Mouse (Mus musculus) small intestine, adult 2 months (tissue): ENCODE measurements at regions not wholly inside any gene's neighbourhood (a gene's known extent, or its start where the extent isn't known, plus 50 kb on each side); places are given as distances from the start of the nearest gene placed in this dataset.

Experiments
- CTCF ChIP-seq: fragments of 200-500 bp; IDR thresholded peaks from 2 replicates; pipeline ENCODE4 v1.5.1; 2012; ENCODE audit warnings: low read depth, mild to moderate bottlenecking, control low read depth, inconsistent platforms, low read length, moderate library complexity, mixed read lengths; ENCODE audit not compliant: insufficient replicate concordance, insufficient read length; ENCODE audit errors: extremely low read depth
- POLR2A ChIP-seq: fragments of 200-500 bp; IDR thresholded peaks from 2 replicates; pipeline ENCODE4 v1.6.1; 2012; ENCODE audit warnings: low read depth, mild to moderate bottlenecking, control low read depth, inconsistent platforms, low read length, moderate library complexity

- TF ChIP-seq CTCF = no peak
- no peak for TF ChIP-seq POLR2A
Observed at GRCm38 (mm10) chr4:53919188-53919587, 93.3 kb downstream of the Tmem38b start.
